22 mouse cellular contexts compared by ENCODE assay signal in the genomic region with DNA sequence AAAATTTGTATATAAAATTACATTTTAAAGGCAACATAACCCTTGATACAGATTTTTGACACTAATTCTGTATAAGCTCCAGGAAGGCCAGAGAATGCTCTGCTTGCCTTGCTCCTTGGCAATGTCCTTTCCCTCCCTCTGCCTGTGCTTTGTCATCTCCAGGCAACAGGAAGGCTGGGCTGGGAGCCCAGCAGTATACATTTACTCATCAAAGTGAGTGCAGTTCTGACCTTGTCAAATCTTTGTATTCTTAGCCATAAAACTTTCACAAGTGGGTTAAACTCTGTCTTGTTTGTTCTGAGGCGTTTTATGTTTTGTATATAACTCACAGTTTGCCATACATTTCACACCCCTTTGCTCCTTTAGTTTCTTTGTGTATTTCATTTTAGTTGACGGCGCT.
A peak's percentile ranks its signal among the peaks of the same experiment; 100 is the strongest.
DNase-seq lines count a peak whose midpoint lies in the region; ATAC-seq and TF ChIP-seq lines count a peak whose summit lies in the region.
"Had no signal": no experiment of that assay in that cellular context is flagged by ENCODE, and none has a peak within 500 bp of the region (broad histone marks: within the 10 kb centered on the region; RNA-seq: fewer than 3 reads in every experiment).

No protein-coding gene starts in this region.

- no peak overlapping the region for H3K27ac ChIP-seq in intestine, embryonic 15.5 days
- no peak overlapping the region for H3K27ac ChIP-seq in intestine, postnatal 0 days (ENCODE audit: low read depth, low read length)
- H3K27ac ChIP-seq in lung, embryonic 14.5 days (ENCODE audit: low read depth): no peak overlapping the region
- H3K27ac ChIP-seq in stomach, embryonic 15.5 days: no peak overlapping the region
- H3K27ac ChIP-seq: embryonic facial prominence, embryonic 12.5 days; gastrocnemius, adult 2 months; heart, embryonic 13.5 days; limb, embryonic 13.5 days; liver, embryonic 15.5 days had no signal

- H3K9me3 ChIP-seq in intestine, embryonic 15.5 days: no peaks in the 10 kb centered on the region
- no peaks in the 10 kb centered on the region for H3K9me3 ChIP-seq in intestine, postnatal 0 days (ENCODE audit: control insufficient read depth)
- H3K9me3 ChIP-seq in lung, embryonic 14.5 days (ENCODE audit: low read depth, low read length): no peaks in the 10 kb centered on the region
- H3K9me3 ChIP-seq in stomach, embryonic 15.5 days: no peaks in the 10 kb centered on the region
- H3K9me3 ChIP-seq: embryonic facial prominence, embryonic 12.5 days; G1E; heart, embryonic 13.5 days; limb, embryonic 13.5 days; liver, embryonic 15.5 days; megakaryocyte, embryonic 14.5 days had no signal

- H3K4me3 ChIP-seq in intestine, embryonic 15.5 days (replicated peaks): no peak overlapping the region
- H3K4me3 ChIP-seq in intestine, postnatal 0 days (ENCODE audit: low read depth, low read length): no peak overlapping the region
- H3K4me3 ChIP-seq in lung, embryonic 14.5 days (ENCODE audit: low read depth, low read length): no peak overlapping the region
- H3K4me3 ChIP-seq in stomach, embryonic 15.5 days (replicated peaks): no peak overlapping the region
- H3K4me3 ChIP-seq: embryonic facial prominence, embryonic 12.5 days; gastrocnemius, adult 2 months; heart, embryonic 13.5 days; limb, embryonic 13.5 days; liver, embryonic 15.5 days; megakaryocyte, embryonic 14.5 days had no signal

- DNase-seq in lung, embryonic 14.5 days: peak; percentile 33
- no peak for DNase-seq in lung, postnatal 36 days
- peak; percentile 26 for DNase-seq in adrenal gland, postnatal 25 days
- DNase-seq in gastrocnemius, adult 18-20 months (ENCODE audit: low spot score): no peak
- DNase-seq: cerebellum, adult 11 months; cerebellum, postnatal 25 days; forebrain, postnatal 0 days; gastrocnemius, adult 2 months; heart, postnatal 4 days; lung, postnatal 10 days had no signal

- no peak overlapping the region for H3K4me2 ChIP-seq in intestine, embryonic 15.5 days (replicated peaks)
- no peak overlapping the region for H3K4me2 ChIP-seq in intestine, postnatal 0 days (replicated peaks; ENCODE audit: low read depth)
- no peak overlapping the region for H3K4me2 ChIP-seq in lung, embryonic 14.5 days
- no peak overlapping the region for H3K4me2 ChIP-seq in stomach, embryonic 15.5 days
- H3K4me2 ChIP-seq: embryonic facial prominence, embryonic 12.5 days; heart, embryonic 13.5 days; limb, embryonic 13.5 days; liver, embryonic 15.5 days had no signal

- H3K4me1 ChIP-seq in intestine, embryonic 15.5 days (replicated peaks): no peaks in the 10 kb centered on the region
- no peaks in the 10 kb centered on the region for H3K4me1 ChIP-seq in intestine, postnatal 0 days (replicated peaks; ENCODE audit: control insufficient read depth, insufficient read depth, low read length)
- no peaks in the 10 kb centered on the region for H3K4me1 ChIP-seq in lung, embryonic 14.5 days (ENCODE audit: insufficient read depth)
- H3K4me1 ChIP-seq in stomach, embryonic 15.5 days: no peaks in the 10 kb centered on the region
- H3K4me1 ChIP-seq: embryonic facial prominence, embryonic 12.5 days; heart, embryonic 13.5 days; limb, embryonic 13.5 days; liver, embryonic 15.5 days; megakaryocyte, embryonic 14.5 days had no signal

- H3K9ac ChIP-seq in intestine, embryonic 15.5 days: no peak overlapping the region
- no peak overlapping the region for H3K9ac ChIP-seq in intestine, postnatal 0 days (ENCODE audit: low read depth, low read length)
- H3K9ac ChIP-seq in lung, embryonic 14.5 days: no peak overlapping the region
- H3K9ac ChIP-seq in stomach, embryonic 15.5 days: no peak overlapping the region
- H3K9ac ChIP-seq: embryonic facial prominence, embryonic 12.5 days; forebrain, postnatal 0 days; heart, embryonic 13.5 days; limb, embryonic 13.5 days; liver, embryonic 15.5 days had no signal

- peak; percentile 68; the same call in 1 of the 2 replicates for ATAC-seq in intestine, embryonic 15.5 days
- ATAC-seq in intestine, postnatal 0 days: no peak
- peak; percentile 49; the same call in 1 of the 2 replicates for ATAC-seq in lung, embryonic 14.5 days (ENCODE audit: insufficient read depth)
- peak; percentile 56; the same call in 1 of the 2 replicates for ATAC-seq in stomach, embryonic 15.5 days (ENCODE audit: insufficient read depth, low FRiP score, low read depth)
- ATAC-seq: CD4-positive, CD25-positive, alpha-beta regulatory T cell, adult 4 months; forebrain, postnatal 0 days; inflammation-experienced regulatory T-cells, adult 6 months; midbrain, embryonic 16.5 days had no signal

- no peaks in the 10 kb centered on the region for H3K36me3 ChIP-seq in intestine, embryonic 15.5 days
- H3K36me3 ChIP-seq in intestine, postnatal 0 days (ENCODE audit: control insufficient read depth, insufficient read depth): no peaks in the 10 kb centered on the region
- H3K36me3 ChIP-seq in lung, embryonic 14.5 days (ENCODE audit: insufficient read depth): no peaks in the 10 kb centered on the region
- no peaks in the 10 kb centered on the region for H3K36me3 ChIP-seq in stomach, embryonic 15.5 days
- H3K36me3 ChIP-seq: embryonic facial prominence, embryonic 12.5 days; G1E; heart, embryonic 13.5 days; limb, embryonic 13.5 days; liver, embryonic 15.5 days had no signal

- no peaks in the 10 kb centered on the region for H3K27me3 ChIP-seq in intestine, embryonic 15.5 days (replicated peaks)
- no peaks in the 10 kb centered on the region for H3K27me3 ChIP-seq in intestine, postnatal 0 days (replicated peaks; ENCODE audit: control insufficient read depth, insufficient read depth, low read length)
- H3K27me3 ChIP-seq in lung, embryonic 14.5 days (ENCODE audit: insufficient read depth, low read length): no peaks in the 10 kb centered on the region
- H3K27me3 ChIP-seq in stomach, embryonic 15.5 days (replicated peaks): no peaks in the 10 kb centered on the region
- H3K27me3 ChIP-seq: embryonic facial prominence, embryonic 12.5 days; heart, embryonic 13.5 days; limb, embryonic 13.5 days; liver, embryonic 15.5 days; megakaryocyte, embryonic 14.5 days had no signal

- no peak for TF ChIP-seq CTCF in intestine, postnatal 0 days (IDR thresholded peaks at IDR 0.05; ENCODE audit: low read depth)
- TF ChIP-seq CTCF in lung, embryonic 14.5 days (IDR thresholded peaks at IDR 0.05; ENCODE audit: low read depth): no peak

- WGBS in intestine, embryonic 15.5 days: 44% methylated on average over 3 of the region's 3 CpGs
- WGBS in intestine, postnatal 0 days: 43% methylated on average over 3 of the region's 3 CpGs
- 71% methylated on average over 3 of the region's 3 CpGs for WGBS in lung, embryonic 14.5 days
- WGBS in stomach, embryonic 15.5 days: 52% methylated on average over 3 of the region's 3 CpGs

Comparison
In these comparisons a context has a peak if more than half of its experiments do, and no peak if none do; other contexts are left out.
1. DNase-seq: peak in lung, embryonic 14.5 days (single experiment) and adrenal gland, postnatal 25 days (single experiment); none in lung, postnatal 36 days (single experiment) and gastrocnemius, adult 18-20 months (single experiment).